Mouse (Mus musculus): Measurements from ENCODE around the gene Npas3. TPM values are rescaled to one million over a fixed set of nuclear protein-coding genes. Genes with fewer than 3 reads are reported as not detected.

The Npas3 gene
- polyA plus RNA-seq, 1 experiment, result 0.04 TPM

DNA sequence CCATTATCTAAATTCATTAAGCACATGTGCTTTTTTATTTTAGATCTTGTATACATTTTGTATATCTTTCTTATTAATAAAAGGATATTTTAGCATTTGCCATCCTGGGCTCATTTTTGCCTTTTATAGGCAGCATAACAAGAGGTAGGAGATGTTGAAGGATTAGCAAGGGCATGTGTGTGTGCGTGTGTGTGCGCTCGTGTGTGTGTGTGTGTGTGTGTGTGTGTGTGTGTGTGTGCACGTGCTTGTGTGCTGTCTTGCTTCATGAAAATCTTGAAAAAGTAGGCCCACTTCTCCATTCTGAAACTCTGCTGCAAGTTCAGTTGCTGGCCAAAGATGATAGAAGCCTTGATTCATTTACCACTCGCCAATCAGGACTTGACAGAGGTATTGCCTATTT is 338.8 kb downstream of the Npas3 start:
- Histone ChIP-seq H3K36me3 (ENCODE audit: control insufficient read depth, insufficient read depth, low read length) (no peaks in the 10 kb centered on the region), H3K27me3 (ENCODE audit: control insufficient read depth, insufficient read depth, low read length) (no peaks in the 10 kb centered on the region), H3K27ac (ENCODE audit: control insufficient read depth, insufficient read depth, low read length) (no peak overlapping the region), H3K4me1 (replicated peaks; ENCODE audit: control insufficient read depth, insufficient read depth, low read length) (no peaks in the 10 kb centered on the region), H3K4me3 (ENCODE audit: control insufficient read depth, insufficient read depth, low read length) (no peak overlapping the region)
- 73% methylated on average over 5 of the region's 5 CpGs for WGBS
- DNase-seq, result no peak
- TF ChIP-seq CTCF (IDR thresholded peaks at IDR 0.05; ENCODE audit: borderline replicate concordance, control insufficient read depth, extremely low read depth, insufficient read depth, low read length, poor library complexity), result no peak

GRCm38 (mm10) chr12:53587691-53588504 is 339.4 kb downstream of the Npas3 start:
- Histone ChIP-seq H3K27me3 (ENCODE audit: control insufficient read depth, insufficient read depth, low read length) (no peaks in the 10 kb centered on the region), H3K27ac (ENCODE audit: control insufficient read depth, insufficient read depth, low read length) (no peak overlapping the region), H3K36me3 (ENCODE audit: control insufficient read depth, insufficient read depth, low read length) (no peaks in the 10 kb centered on the region), H3K4me3 (ENCODE audit: control insufficient read depth, insufficient read depth, low read length) (no peak overlapping the region), H3K4me1 (replicated peaks; ENCODE audit: control insufficient read depth, insufficient read depth, low read length) (no peaks in the 10 kb centered on the region)
- DNase-seq, result no peak
- WGBS, result 85% methylated on average over 19 of the region's 19 CpGs
- TF ChIP-seq CTCF (IDR thresholded peaks at IDR 0.05; ENCODE audit: borderline replicate concordance, control insufficient read depth, extremely low read depth, insufficient read depth, low read length, poor library complexity) (no peak), POLR2A (IDR thresholded peaks at IDR 0.05; ENCODE audit: control insufficient read depth, extremely low read depth, insufficient read depth, low read length, poor library complexity) (no peak)

DNA sequence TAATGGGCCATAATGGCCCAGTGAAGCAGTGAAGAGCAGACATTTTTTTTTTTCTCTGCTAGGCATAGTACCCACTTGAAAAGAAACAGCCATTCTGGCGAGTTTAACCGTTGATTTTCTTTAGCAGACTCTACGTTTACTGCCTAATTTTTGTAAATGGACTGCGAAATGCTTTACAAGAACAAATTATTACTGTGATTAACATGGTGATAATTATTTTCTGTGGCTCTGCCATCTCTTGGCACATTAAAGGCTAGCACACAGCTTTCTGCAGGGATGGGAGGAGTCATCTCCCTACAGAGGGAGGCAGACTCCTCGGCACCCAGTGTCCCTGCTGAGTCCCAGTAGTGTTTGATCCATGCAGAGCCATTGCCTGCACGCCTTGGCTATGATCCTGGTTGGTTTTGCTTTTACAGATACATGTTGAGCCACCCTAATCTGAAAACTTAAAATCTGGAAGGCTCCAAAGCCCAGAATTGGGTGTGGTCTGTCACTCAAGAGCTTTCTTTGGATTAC is 341.0 kb downstream of the Npas3 start:
- no peak overlapping the region for H3K27ac ChIP-seq (ENCODE audit: control insufficient read depth, insufficient read depth, low read length)
- WGBS, result 84% methylated on average over 6 of the region's 6 CpGs
- H3K27me3 ChIP-seq (ENCODE audit: control insufficient read depth, insufficient read depth, low read length), result no peaks in the 10 kb centered on the region
- no peak for TF ChIP-seq POLR2A (IDR thresholded peaks at IDR 0.05; ENCODE audit: control insufficient read depth, extremely low read depth, insufficient read depth, low read length, poor library complexity)
- TF ChIP-seq CTCF (IDR thresholded peaks at IDR 0.05; ENCODE audit: borderline replicate concordance, control insufficient read depth, extremely low read depth, insufficient read depth, low read length, poor library complexity), result no peak
- no peak for DNase-seq
- no peaks in the 10 kb centered on the region for H3K36me3 ChIP-seq (ENCODE audit: control insufficient read depth, insufficient read depth, low read length)
- no peak overlapping the region for H3K4me3 ChIP-seq (ENCODE audit: control insufficient read depth, insufficient read depth, low read length)
- no peaks in the 10 kb centered on the region for H3K4me1 ChIP-seq (replicated peaks; ENCODE audit: control insufficient read depth, insufficient read depth, low read length)

DNA sequence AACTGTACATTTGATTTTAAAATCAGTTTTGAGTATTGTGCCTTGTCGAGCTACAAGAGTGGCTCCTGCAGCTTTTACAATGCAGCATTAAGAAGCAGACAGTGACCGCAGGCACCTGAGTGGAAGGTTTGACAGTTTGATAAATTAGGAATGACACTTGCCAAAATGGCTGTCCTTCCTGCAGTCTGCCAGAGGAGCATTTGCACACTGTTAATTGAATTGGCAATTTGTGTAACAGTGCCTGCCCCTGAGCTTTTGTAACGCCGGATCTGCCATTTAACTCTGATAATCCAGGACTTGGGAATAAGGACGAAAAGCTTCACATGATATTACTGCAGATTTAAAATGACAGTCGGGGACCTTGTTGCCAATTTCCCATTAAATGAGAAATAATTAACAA is 357.2 kb downstream of the Npas3 start:
- Histone ChIP-seq H3K36me3 (ENCODE audit: control insufficient read depth, insufficient read depth, low read length) (no peaks in the 10 kb centered on the region), H3K4me1 (replicated peaks; ENCODE audit: control insufficient read depth, insufficient read depth, low read length) (no peaks in the 10 kb centered on the region), H3K4me3 (ENCODE audit: control insufficient read depth, insufficient read depth, low read length) (no peak overlapping the region), H3K27me3 (ENCODE audit: control insufficient read depth, insufficient read depth, low read length) (no peaks in the 10 kb centered on the region), H3K27ac (ENCODE audit: control insufficient read depth, insufficient read depth, low read length) (no peak overlapping the region)
- TF ChIP-seq CTCF (IDR thresholded peaks at IDR 0.05; ENCODE audit: borderline replicate concordance, control insufficient read depth, extremely low read depth, insufficient read depth, low read length, poor library complexity) (no peak), POLR2A (IDR thresholded peaks at IDR 0.05; ENCODE audit: control insufficient read depth, extremely low read depth, insufficient read depth, low read length, poor library complexity) (no peak)
- WGBS, result 95% methylated on average over 6 of the region's 6 CpGs
- DNase-seq, result no peak

GRCm38 (mm10) chr12:53612120-53612519 is 363.6 kb downstream of the Npas3 start:
- Histone ChIP-seq H3K4me1 (replicated peaks; ENCODE audit: control insufficient read depth, insufficient read depth, low read length) (no peaks in the 10 kb centered on the region), H3K27me3 (ENCODE audit: control insufficient read depth, insufficient read depth, low read length) (no peaks in the 10 kb centered on the region), H3K27ac (ENCODE audit: control insufficient read depth, insufficient read depth, low read length) (no peak overlapping the region), H3K36me3 (ENCODE audit: control insufficient read depth, insufficient read depth, low read length) (no peaks in the 10 kb centered on the region), H3K4me3 (ENCODE audit: control insufficient read depth, insufficient read depth, low read length) (no peak overlapping the region)
- DNase-seq, result no peak
- no peak for TF ChIP-seq POLR2A (IDR thresholded peaks at IDR 0.05; ENCODE audit: control insufficient read depth, extremely low read depth, insufficient read depth, low read length, poor library complexity)
- WGBS, result 95% methylated on average over 7 of the region's 7 CpGs

DNA sequence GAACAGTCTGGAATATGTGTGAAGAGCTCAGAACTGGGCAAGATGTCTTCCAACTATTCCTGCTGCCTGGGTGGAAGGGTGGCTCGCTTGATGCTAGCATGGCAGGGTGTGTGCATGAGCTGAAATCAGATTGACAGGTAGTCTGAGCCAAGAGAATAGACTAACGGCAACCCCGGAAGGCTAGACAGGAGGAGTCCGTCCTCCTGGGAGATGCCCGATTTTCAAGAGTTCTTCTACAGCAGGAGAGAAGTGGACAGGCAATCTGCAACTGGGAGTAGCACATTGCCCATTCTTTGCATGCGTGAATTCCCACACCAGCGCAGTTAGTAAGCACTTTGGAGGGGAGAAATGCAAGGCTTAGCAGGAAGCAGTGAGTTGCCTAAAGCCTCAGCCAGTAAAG is 372.8 kb downstream of the Npas3 start:
- H3K4me3 ChIP-seq (ENCODE audit: control insufficient read depth, insufficient read depth, low read length), result no peak overlapping the region
- no peaks in the 10 kb centered on the region for H3K36me3 ChIP-seq (ENCODE audit: control insufficient read depth, insufficient read depth, low read length)
- TF ChIP-seq POLR2A (IDR thresholded peaks at IDR 0.05; ENCODE audit: control insufficient read depth, extremely low read depth, insufficient read depth, low read length, poor library complexity), result no peak
- TF ChIP-seq CTCF (IDR thresholded peaks at IDR 0.05; ENCODE audit: borderline replicate concordance, control insufficient read depth, extremely low read depth, insufficient read depth, low read length, poor library complexity), result no peak
- no peaks in the 10 kb centered on the region for H3K27me3 ChIP-seq (ENCODE audit: control insufficient read depth, insufficient read depth, low read length)
- H3K27ac ChIP-seq (ENCODE audit: control insufficient read depth, insufficient read depth, low read length), result no peak overlapping the region
- WGBS, result 92% methylated on average over 7 of the region's 7 CpGs
- DNase-seq, result no peak
- H3K4me1 ChIP-seq (replicated peaks; ENCODE audit: control insufficient read depth, insufficient read depth, low read length), result no peaks in the 10 kb centered on the region

DNA sequence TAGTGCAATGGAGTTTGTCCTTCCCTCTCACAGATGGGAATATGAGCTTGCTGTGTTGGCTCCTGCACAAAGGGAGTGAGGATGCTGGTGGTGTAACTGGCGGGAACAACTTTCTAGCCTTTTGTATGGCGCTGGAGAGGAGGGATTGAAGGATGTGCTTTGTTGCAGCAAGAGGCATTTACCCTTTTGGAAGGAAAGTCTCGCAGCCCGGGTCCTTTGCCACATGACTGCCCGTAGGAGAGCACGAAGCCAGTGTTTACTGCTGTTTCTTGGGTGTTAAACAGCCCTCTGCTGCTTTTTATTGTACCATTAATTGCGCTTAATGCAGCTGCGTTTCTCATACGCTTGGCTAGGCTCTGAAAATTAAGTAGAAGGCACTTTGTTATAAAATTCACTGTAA is 375.3 kb downstream of the Npas3 start:
- Histone ChIP-seq H3K27me3 (ENCODE audit: control insufficient read depth, insufficient read depth, low read length) (no peaks in the 10 kb centered on the region), H3K36me3 (ENCODE audit: control insufficient read depth, insufficient read depth, low read length) (no peaks in the 10 kb centered on the region), H3K4me3 (ENCODE audit: control insufficient read depth, insufficient read depth, low read length) (no peak overlapping the region), H3K4me1 (replicated peaks; ENCODE audit: control insufficient read depth, insufficient read depth, low read length) (no peaks in the 10 kb centered on the region), H3K27ac (ENCODE audit: control insufficient read depth, insufficient read depth, low read length) (no peak overlapping the region)
- 92% methylated on average over 9 of the region's 9 CpGs for WGBS
- TF ChIP-seq CTCF (IDR thresholded peaks at IDR 0.05; ENCODE audit: borderline replicate concordance, control insufficient read depth, extremely low read depth, insufficient read depth, low read length, poor library complexity) (no peak), POLR2A (IDR thresholded peaks at IDR 0.05; ENCODE audit: control insufficient read depth, extremely low read depth, insufficient read depth, low read length, poor library complexity) (no peak)
- no peak for DNase-seq
